ENCODE assay signal across 8 mouse cellular contexts in genomic region chr13:23488400-23489322, GRCm38 (mm10). TPM values are rescaled to one million over a fixed set of nuclear protein-coding genes. Genes with fewer than 3 reads are reported as not detected.
A peak's percentile ranks its signal among the peaks of the same experiment; 100 is the strongest.
DNase-seq lines count a peak whose midpoint lies in the region; ATAC-seq and TF ChIP-seq lines count a peak whose summit lies in the region.

Gene Btn2a2 (minus strand): TSS chr13:23488857.

- no peak for TF ChIP-seq CTCF in brain, embryonic 14.5 days (IDR thresholded peaks at IDR 0.05; ENCODE audit: borderline replicate concordance, extremely low read depth, insufficient read depth, insufficient read length)

- no peak within 1 kb of the TSS for H3K9ac ChIP-seq in forebrain, embryonic 13.5 days
- H3K9ac ChIP-seq in liver, embryonic 12.5 days = 0 out of 2 replicates have a peak within 1 kb of the TSS, but pooled peaks have one; percentile 3

- no peaks in the 10 kb centered on the region for H3K36me3 ChIP-seq in forebrain, embryonic 13.5 days (ENCODE audit: poor library complexity, severe bottlenecking)
- H3K36me3 ChIP-seq in liver, embryonic 12.5 days = no peaks in the 10 kb centered on the region

- H3K9me3 ChIP-seq in forebrain, embryonic 13.5 days (replicated peaks) = no peaks in the 10 kb centered on the region
- H3K9me3 ChIP-seq in liver, embryonic 12.5 days (replicated peaks) = no peaks in the 10 kb centered on the region

- peak; percentile 11 to 14 for DNase-seq in CD8-positive naive resting alpha-beta T cell, adult 2 months (ENCODE audit: low read depth in 2 of 2, low spot score in 2 of 2)
- peak; percentile 95 for DNase-seq in brain, embryonic 14.5 days (ENCODE audit: low read depth)
- peak; percentile 42 to 58 for DNase-seq in heart, postnatal 14 days
- peak; percentile 62 to 65 for DNase-seq in kidney, postnatal 36 days
- DNase-seq in naive thymus-derived CD4-positive, alpha-beta T cell, adult 2 months (ENCODE audit: low read depth) = peak; percentile 73
- peak; percentile 75 for DNase-seq in thymus, postnatal 0 days (ENCODE audit: low spot score)

- WGBS in forebrain, embryonic 13.5 days = 7% methylated on average over 14 of the region's 14 CpGs
- WGBS in liver, embryonic 12.5 days (ENCODE audit: insufficient replicate concordance) = 11% methylated on average over 14 of the region's 14 CpGs

- no peak for TF ChIP-seq POLR2A in brain, embryonic 14.5 days (IDR thresholded peaks at IDR 0.05; ENCODE audit: borderline replicate concordance, extremely low read depth, insufficient read depth, insufficient read length, poor library complexity, severe bottlenecking)

- peak within 1 kb of the TSS; percentile 58 for H3K4me2 ChIP-seq in forebrain, embryonic 13.5 days
- H3K4me2 ChIP-seq in liver, embryonic 12.5 days = peak within 1 kb of the TSS; percentile 55

- peak; percentile 97 for ATAC-seq in forebrain, embryonic 13.5 days
- ATAC-seq in liver, embryonic 12.5 days = peak; percentile 73; the same call in 1 of the 2 replicates

- intact Hi-C loops in heart, postnatal 14 days (cut with DNase I) = no loop called here

- peak within 1 kb of the TSS; percentile 30 for H3K4me3 ChIP-seq in forebrain, embryonic 13.5 days
- peak within 1 kb of the TSS; percentile 31 for H3K4me3 ChIP-seq in liver, embryonic 12.5 days

- no peaks in the 10 kb centered on the region for H3K27me3 ChIP-seq in forebrain, embryonic 13.5 days
- H3K27me3 ChIP-seq in liver, embryonic 12.5 days (replicated peaks) = peaks cover 22% of the 10 kb centered on the region

- no peak within 1 kb of the TSS for H3K27ac ChIP-seq in forebrain, embryonic 13.5 days
- no peak within 1 kb of the TSS for H3K27ac ChIP-seq in liver, embryonic 12.5 days

- H3K4me1 ChIP-seq in forebrain, embryonic 13.5 days = peaks cover 10% of the 10 kb centered on the region; the same call in 1 of the 2 replicates
- peaks cover 33% of the 10 kb centered on the region for H3K4me1 ChIP-seq in liver, embryonic 12.5 days

RNA-seq across cellular contexts. Expression of gene Btn2a2, which starts in this region (rescaled TPM):
- 0.03 and 0.11 TPM in 2 replicates for polyA plus RNA-seq in brain, embryonic 14.5 days (2012; rRNA removed)
- polyA plus RNA-seq in forebrain, embryonic 13.5 days (2015; fragmentation: Nextera tagmentation; extraction: Ambion mirVana) = 0.08 and 0.21 TPM in 2 replicates
- not detected for total RNA-seq in heart, postnatal 14 days (2021)
- 0.07 TPM in 1 of 2 replicates, not detected in the other for polyA plus RNA-seq in liver, embryonic 12.5 days (2016; fragmentation: Nextera tagmentation; extraction: Ambion mirVana)
- polyA plus RNA-seq in thymus, postnatal 0 days (2015; fragmentation: Nextera tagmentation; extraction: Ambion mirVana) = 0.65 and 0.85 TPM in 2 replicates

Comparison
In these comparisons a context has a peak if more than half of its experiments do, and no peak if none do; other contexts are left out.
1. Peak in DNase-seq in brain, embryonic 14.5 days; RNA of the gene not detected or under 1 TPM.
2. Peak in ATAC-seq, H3K4me3 ChIP-seq and H3K4me2 ChIP-seq in forebrain, embryonic 13.5 days; RNA of the gene not detected or under 1 TPM.
3. Peak in DNase-seq in heart, postnatal 14 days; RNA of the gene not detected or under 1 TPM.
4. Peak in ATAC-seq, H3K4me3 ChIP-seq, H3K9ac ChIP-seq and H3K4me2 ChIP-seq in liver, embryonic 12.5 days; RNA of the gene not detected or under 1 TPM.
5. Peak in DNase-seq in thymus, postnatal 0 days; RNA of the gene not detected or under 1 TPM.
6. DNase-seq: peak in every context shown above with its lines; median percentile 95 in brain, embryonic 14.5 days; 75 in thymus, postnatal 0 days; 73 in naive thymus-derived CD4-positive, alpha-beta T cell, adult 2 months; 64 in kidney, postnatal 36 days; 50 in heart, postnatal 14 days; 12 in CD8-positive naive resting alpha-beta T cell, adult 2 months.